In the genomic region with DNA sequence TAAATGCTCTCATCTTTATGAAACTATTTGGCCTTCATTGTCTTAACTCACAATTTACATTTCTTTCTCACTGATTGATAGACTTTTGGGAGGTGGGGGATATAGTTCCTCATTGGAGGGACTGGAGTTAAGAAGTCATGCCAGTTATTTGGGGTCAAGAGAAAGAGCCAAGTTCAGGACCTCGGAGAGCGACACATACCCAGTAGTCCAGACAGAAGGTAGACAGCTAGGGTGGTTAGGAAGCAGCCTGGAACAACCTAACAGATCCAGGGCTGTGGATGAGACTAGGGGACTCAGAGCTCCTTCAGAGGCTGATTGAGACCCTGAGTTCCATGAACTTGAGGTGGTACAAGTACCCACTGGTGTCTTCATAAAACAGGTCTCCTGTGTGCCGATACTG, we compare ENCODE assay signal across 13 mouse cellular contexts.
A peak's percentile ranks its signal among the peaks of the same experiment; 100 is the strongest.
DNase-seq lines count a peak whose midpoint lies in the region; ATAC-seq lines count a peak whose summit lies in the region.
"Had no signal": no experiment of that assay in that cellular context is flagged by ENCODE, and none has a peak within 500 bp of the region (broad histone marks: within the 10 kb centered on the region; RNA-seq: fewer than 3 reads in every experiment).

No protein-coding gene starts in this region.

- 63% methylated on average over 3 of the region's 3 CpGs for WGBS in hindbrain, embryonic 10.5 days
- 67% methylated on average over 3 of the region's 3 CpGs for WGBS in hindbrain, embryonic 14.5 days
- 65% methylated on average over 3 of the region's 3 CpGs for WGBS in embryonic facial prominence, embryonic 14.5 days

- peak; percentile 13 for DNase-seq in hindbrain, embryonic 10.5 days (ENCODE audit: low spot score)
- DNase-seq in hindbrain, embryonic 14.5 days (ENCODE audit: low spot score) = no peak
- peak; percentile 13 for DNase-seq in urinary bladder, postnatal 25 days (ENCODE audit: low spot score)
- no peak for DNase-seq in urinary bladder, postnatal 4 days (ENCODE audit: low spot score in 2 of 2)
- DNase-seq in embryonic facial prominence, embryonic 14.5 days (ENCODE audit: low spot score) = peak; percentile 23
- no peak for DNase-seq in right cerebral cortex, postnatal 4 days
- no peak for DNase-seq in neural tube, embryonic 10.5 days (ENCODE audit: extremely low spot score, low spot score)
- DNase-seq: cerebellum, adult 11-12 months; right cerebral cortex, postnatal 14 days had no signal

- H3K9ac ChIP-seq in hindbrain, embryonic 14.5 days = no peak overlapping the region
- H3K9ac ChIP-seq in embryonic facial prominence, embryonic 14.5 days (ENCODE audit: low read depth, low read length) = no peak overlapping the region
- H3K9ac ChIP-seq: hindbrain, embryonic 15.5 days; limb, embryonic 12.5 days had no signal

- H3K9me3 ChIP-seq in hindbrain, embryonic 10.5 days = no peaks in the 10 kb centered on the region
- H3K9me3 ChIP-seq in hindbrain, embryonic 14.5 days (ENCODE audit: control insufficient read depth, low read length) = no peaks in the 10 kb centered on the region
- no peaks in the 10 kb centered on the region for H3K9me3 ChIP-seq in embryonic facial prominence, embryonic 14.5 days (ENCODE audit: control insufficient read depth, low read length)
- H3K9me3 ChIP-seq: forebrain, embryonic 10.5 days; hindbrain, embryonic 15.5 days; limb, embryonic 12.5 days had no signal

- H3K4me1 ChIP-seq in hindbrain, embryonic 10.5 days (replicated peaks) = no peaks in the 10 kb centered on the region
- H3K4me1 ChIP-seq in hindbrain, embryonic 14.5 days (replicated peaks; ENCODE audit: control insufficient read depth, insufficient read depth, low read length) = no peaks in the 10 kb centered on the region
- no peaks in the 10 kb centered on the region for H3K4me1 ChIP-seq in embryonic facial prominence, embryonic 14.5 days (ENCODE audit: control insufficient read depth, insufficient read depth, low read length)
- H3K4me1 ChIP-seq: forebrain, embryonic 10.5 days; limb, embryonic 12.5 days had no signal

- no peaks in the 10 kb centered on the region for H3K36me3 ChIP-seq in hindbrain, embryonic 10.5 days
- H3K36me3 ChIP-seq in hindbrain, embryonic 14.5 days (replicated peaks; ENCODE audit: control insufficient read depth, insufficient read depth) = no peaks in the 10 kb centered on the region
- no peaks in the 10 kb centered on the region for H3K36me3 ChIP-seq in embryonic facial prominence, embryonic 14.5 days (ENCODE audit: control insufficient read depth, insufficient read depth, low read length)
- H3K36me3 ChIP-seq: forebrain, embryonic 10.5 days; hindbrain, embryonic 15.5 days; limb, embryonic 12.5 days had no signal

- no peak for ATAC-seq in hindbrain, embryonic 14.5 days (ENCODE audit: low FRiP score)
- ATAC-seq in embryonic facial prominence, embryonic 14.5 days (ENCODE audit: low read depth) = no peak
- ATAC-seq in monocyte, adult 5-6 weeks (replicated peaks; ENCODE audit: insufficient number of reproducible peaks, low FRiP score, low TSS enrichment, poor library complexity, severe bottlenecking) = no peak

- H3K27me3 ChIP-seq in hindbrain, embryonic 10.5 days (ENCODE audit: insufficient read depth, poor library complexity, severe bottlenecking) = no peaks in the 10 kb centered on the region
- no peaks in the 10 kb centered on the region for H3K27me3 ChIP-seq in hindbrain, embryonic 14.5 days (ENCODE audit: control insufficient read depth, insufficient read depth, low read length)
- H3K27me3 ChIP-seq in embryonic facial prominence, embryonic 14.5 days (replicated peaks; ENCODE audit: control insufficient read depth, insufficient read depth, low read length) = no peaks in the 10 kb centered on the region
- H3K27me3 ChIP-seq: hindbrain, embryonic 15.5 days; limb, embryonic 12.5 days had no signal

- no peak overlapping the region for H3K4me2 ChIP-seq in hindbrain, embryonic 14.5 days (replicated peaks)
- H3K4me2 ChIP-seq in embryonic facial prominence, embryonic 14.5 days (ENCODE audit: low read depth, low read length) = no peak overlapping the region
- H3K4me2 ChIP-seq: hindbrain, embryonic 15.5 days; limb, embryonic 12.5 days had no signal

- H3K4me3 ChIP-seq in hindbrain, embryonic 10.5 days = no peak overlapping the region
- H3K4me3 ChIP-seq in hindbrain, embryonic 14.5 days (replicated peaks; ENCODE audit: low read length) = no peak overlapping the region
- H3K4me3 ChIP-seq in embryonic facial prominence, embryonic 14.5 days (ENCODE audit: low read depth, low read length) = no peak overlapping the region
- H3K4me3 ChIP-seq: forebrain, embryonic 10.5 days; hindbrain, embryonic 15.5 days; limb, embryonic 12.5 days had no signal

- H3K27ac ChIP-seq in hindbrain, embryonic 10.5 days = no peak overlapping the region
- no peak overlapping the region for H3K27ac ChIP-seq in hindbrain, embryonic 14.5 days
- no peak overlapping the region for H3K27ac ChIP-seq in embryonic facial prominence, embryonic 14.5 days (replicated peaks; ENCODE audit: low read depth, low read length)
- H3K27ac ChIP-seq: forebrain, embryonic 10.5 days; hindbrain, embryonic 15.5 days; limb, embryonic 12.5 days had no signal

Comparison
In these comparisons a context has a peak if more than half of its experiments do, and no peak if none do; other contexts are left out.
1. DNase-seq: peak in hindbrain, embryonic 10.5 days (single experiment), urinary bladder, postnatal 25 days (single experiment) and embryonic facial prominence, embryonic 14.5 days (single experiment); none in hindbrain, embryonic 14.5 days (single experiment), urinary bladder, postnatal 4 days (0 of 2), right cerebral cortex, postnatal 4 days (single experiment) and neural tube, embryonic 10.5 days (single experiment).